ENCODE assay signal across 17 mouse cellular contexts in the genomic region with DNA sequence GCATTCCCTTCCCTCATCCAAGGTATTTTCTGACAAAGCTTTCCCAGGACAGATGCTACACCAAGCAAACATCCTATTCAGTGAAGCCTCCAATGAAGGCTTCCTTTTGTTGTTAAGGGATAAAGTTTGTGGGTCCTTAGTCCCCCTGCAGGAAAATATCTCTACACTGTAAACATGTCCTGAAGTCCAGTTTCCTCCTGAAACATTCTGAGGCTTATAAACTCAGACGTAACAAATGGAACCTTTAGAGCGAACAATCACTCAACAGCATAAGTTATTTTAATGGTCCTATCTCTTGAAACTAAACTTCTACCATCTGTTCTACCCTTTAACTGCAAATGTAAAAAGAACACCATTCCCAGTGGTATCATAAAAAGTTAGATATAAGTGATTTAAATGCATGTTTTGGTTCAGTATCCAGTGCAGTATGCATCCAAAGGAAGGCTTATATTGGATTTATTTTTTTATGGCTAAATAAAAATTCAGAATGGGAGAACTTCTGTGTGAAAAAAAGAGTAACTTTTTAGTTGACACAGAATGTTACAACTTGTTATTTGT.
"Had no signal": no experiment of that assay in that cellular context is flagged by ENCODE, and none has a peak within 500 bp of the region (broad histone marks: within the 10 kb centered on the region; RNA-seq: fewer than 3 reads in every experiment).

No protein-coding gene starts in this region.

- ATAC-seq: lung, postnatal 0 days; midbrain, embryonic 13.5 days; midbrain, embryonic 15.5 days had no signal

- H3K9me3 ChIP-seq: lung, embryonic 15.5 days; midbrain, embryonic 13.5 days; midbrain, embryonic 15.5 days; neural tube, embryonic 12.5 days; stomach, embryonic 15.5 days had no signal

- H3K4me3 ChIP-seq: lung, embryonic 15.5 days; megakaryocyte, embryonic 14.5 days; midbrain, embryonic 13.5 days; midbrain, embryonic 15.5 days; neural tube, embryonic 12.5 days; stomach, embryonic 15.5 days had no signal

- H3K9ac ChIP-seq: lung, embryonic 15.5 days; midbrain, embryonic 13.5 days; midbrain, embryonic 15.5 days; neural tube, embryonic 12.5 days; stomach, embryonic 15.5 days had no signal

- H3K4me1 ChIP-seq: lung, embryonic 15.5 days; megakaryocyte, embryonic 14.5 days; midbrain, embryonic 13.5 days; midbrain, embryonic 15.5 days; neural tube, embryonic 12.5 days; stomach, embryonic 15.5 days had no signal

- H3K4me2 ChIP-seq: lung, embryonic 15.5 days; midbrain, embryonic 11.5 days; midbrain, embryonic 13.5 days; midbrain, embryonic 15.5 days; neural tube, embryonic 12.5 days; stomach, embryonic 15.5 days had no signal

- DNase-seq: lung, adult 2 months; lung, postnatal 14 days; lung, postnatal 36 days; right cerebral cortex, postnatal 14 days; thymus, adult 2 months; thymus, postnatal 25 days; thymus, postnatal 4 days had no signal

- H3K27me3 ChIP-seq: lung, embryonic 15.5 days; megakaryocyte, embryonic 14.5 days; midbrain, embryonic 13.5 days; midbrain, embryonic 15.5 days; neural tube, embryonic 12.5 days; stomach, embryonic 15.5 days had no signal

- H3K36me3 ChIP-seq: lung, embryonic 15.5 days; midbrain, embryonic 13.5 days; midbrain, embryonic 15.5 days; neural tube, embryonic 12.5 days; stomach, embryonic 15.5 days had no signal

- H3K27ac ChIP-seq: lung, embryonic 15.5 days; macrophage; midbrain, embryonic 13.5 days; midbrain, embryonic 15.5 days; neural tube, embryonic 12.5 days; stomach, embryonic 15.5 days; stomach, postnatal 0 days had no signal
